Mouse (Mus musculus) intestine, postnatal 0 days (tissue): ENCODE results near the gene Vegfc. TPM values are rescaled to one million over a fixed set of nuclear protein-coding genes. Genes with fewer than 3 reads are reported as not detected.

Experiments used
- ATAC-seq: fragments of 200-750 bp; cut with Nextera tagmentation; 2 replicates; pipeline ENCODE4 v1.8.0; 2017; ENCODE audit warnings: mild to moderate bottlenecking, moderate TSS enrichment, moderate library complexity
- H3K27ac ChIP-seq: fragments of 300-500 bp; sonication (generic); 2 replicates; pipeline ENCODE4 v1.5.1; 2014; ENCODE audit warnings: mild to moderate bottlenecking, low read depth, low read length, moderate library complexity
- H3K27me3 ChIP-seq: fragments of 300-500 bp; sonication (generic); replicated peaks from 2 replicates; pipeline ENCODE4 v1.6.1; 2014; ENCODE audit warnings: low read length, mixed read lengths; ENCODE audit not compliant: control insufficient read depth, insufficient read depth
- H3K36me3 ChIP-seq: fragments of 300-500 bp; sonication (generic); 2 replicates; pipeline ENCODE4 v1.6.1; 2014; ENCODE audit warnings: mild to moderate bottlenecking, moderate library complexity; ENCODE audit not compliant: control insufficient read depth, insufficient read depth
- H3K4me1 ChIP-seq: fragments of 300-500 bp; sonication (generic); replicated peaks from 2 replicates; pipeline ENCODE4 v1.6.1; 2014; ENCODE audit warnings: antibody characterized with exemption, low read length, mixed read lengths; ENCODE audit not compliant: control insufficient read depth, insufficient read depth
- H3K4me2 ChIP-seq: fragments of 300-500 bp; sonication (generic); replicated peaks from 2 replicates; pipeline ENCODE4 v1.6.1; 2014; ENCODE audit warnings: low read depth, mild to moderate bottlenecking, moderate library complexity
- H3K4me3 ChIP-seq: fragments of 300-500 bp; sonication (generic); 2 replicates; pipeline ENCODE4 v1.5.1; 2014; ENCODE audit warnings: low read depth, low read length
- H3K9ac ChIP-seq: fragments of 300-500 bp; sonication (generic); 2 replicates; pipeline ENCODE4 v1.6.1; 2014; ENCODE audit warnings: mild to moderate bottlenecking, low read depth, low read length
- H3K9me3 ChIP-seq: fragments of 300-500 bp; sonication (generic); 2 replicates; pipeline ENCODE4 v1.6.1; 2016; ENCODE audit warnings: mixed run types; ENCODE audit not compliant: control insufficient read depth
- CTCF ChIP-seq: sonication (generic); IDR thresholded peaks from 2 replicates; pipeline ENCODE4 v1.5.1; 2016; ENCODE audit warnings: low read depth, mild to moderate bottlenecking, control low read depth, antibody characterized with exemption, moderate library complexity
- WGBS: fragments of 180-500 bp; shearing (Covaris S2); extraction: QIAGEN DNeasy Blood & Tissue Kit; methylation state at CpG from one replicate; pipeline ENCODE4 v1.1.7; 2014; 5-methylcytosine and 5-hydroxymethylcytosine counted together
- polyA plus RNA-seq: library from polyadenylated mRNA; unstranded; fragments of >200 nt; fragmentation: Nextera tagmentation; extraction: Ambion mirVana; gene quantifications from 2 replicates; pipeline ENCODE4 v1.2.1, GENCODE M21; 2015

Vegfc gene
- polyA plus RNA-seq, 1 experiment from 2014 or later, result 9.2 TPM

DNA sequence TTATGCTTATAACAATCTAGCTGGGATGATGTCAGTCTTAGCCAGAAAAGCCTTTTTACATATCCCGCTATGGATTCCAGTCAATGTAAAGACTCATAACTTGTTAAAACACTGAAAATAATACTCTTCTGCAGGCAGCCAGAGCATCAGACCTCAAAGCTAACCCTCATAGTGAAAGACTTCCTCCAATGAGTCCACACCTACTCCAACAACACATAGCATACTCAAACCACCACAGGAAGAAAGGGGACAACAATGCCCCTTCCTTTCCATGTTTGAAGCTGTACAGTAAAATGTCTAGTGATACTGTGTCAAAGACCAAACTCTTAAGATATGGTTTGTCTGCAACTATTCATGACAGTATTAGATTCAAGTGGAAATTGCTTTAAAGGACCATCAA lies 153.2 kb downstream of the Vegfc start:
- Histone ChIP-seq H3K4me2 (no peak overlapping the region), H3K9me3 (no peaks in the 10 kb centered on the region), H3K27me3 (no peaks in the 10 kb centered on the region), H3K27ac (no peak overlapping the region), H3K9ac (no peak overlapping the region), H3K4me3 (no peak overlapping the region), H3K4me1 (no peaks in the 10 kb centered on the region), H3K36me3 (no peaks in the 10 kb centered on the region)
- TF ChIP-seq CTCF, result no peak
- 95% methylated on average over 1 of the region's 1 CpGs for WGBS
- ATAC-seq, result no peak

DNA sequence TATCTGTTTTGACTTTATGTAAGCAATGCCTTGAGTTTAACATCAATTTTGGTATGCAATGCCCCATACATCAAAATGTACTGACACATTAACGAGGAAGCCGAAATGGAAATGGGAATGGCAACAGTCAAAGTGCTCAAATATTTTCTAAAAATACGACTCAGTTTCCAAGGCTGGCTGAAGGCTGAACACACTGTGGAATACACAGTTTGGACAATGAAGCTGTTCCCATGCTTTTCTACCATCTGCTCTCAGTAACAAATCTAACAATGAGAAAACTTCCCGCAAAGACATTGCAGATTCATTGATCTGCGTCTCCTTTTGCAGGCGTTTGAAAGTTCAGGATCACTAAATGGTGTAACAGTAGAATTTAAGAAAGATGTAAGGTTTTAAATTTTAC lies 155.9 kb downstream of the Vegfc start:
- TF ChIP-seq CTCF, result no peak
- H3K9ac ChIP-seq, result no peak overlapping the region
- no peaks in the 10 kb centered on the region for H3K9me3 ChIP-seq
- no peak overlapping the region for H3K4me3 ChIP-seq
- no peak overlapping the region for H3K27ac ChIP-seq
- WGBS, result 70% methylated on average over 6 of the region's 6 CpGs
- no peaks in the 10 kb centered on the region for H3K36me3 ChIP-seq
- ATAC-seq, result no peak
- no peaks in the 10 kb centered on the region for H3K27me3 ChIP-seq
- no peaks in the 10 kb centered on the region for H3K4me1 ChIP-seq
- no peak overlapping the region for H3K4me2 ChIP-seq
